Mouse (Mus musculus) forebrain, embryonic 13.5 days (tissue): ENCODE data around the gene Lrrc4. TPM values are rescaled to one million over a fixed set of nuclear protein-coding genes. Genes with fewer than 3 reads are reported as not detected.

Source experiments
- ATAC-seq: fragments of 200-750 bp; cut with Nextera tagmentation; 2 replicates; pipeline ENCODE4 v1.8.0; 2017
- H3K27ac ChIP-seq: fragments of 300-500 bp; sonication (generic); 2 replicates; pipeline ENCODE4 v1.5.1; 2015; ENCODE audit warnings: inconsistent platforms, mild to moderate bottlenecking, moderate library complexity
- H3K27me3 ChIP-seq: fragments of 300-500 bp; sonication (generic); 2 replicates; pipeline ENCODE4 v1.6.1; 2015; ENCODE audit warnings: mild to moderate bottlenecking, inconsistent platforms
- H3K36me3 ChIP-seq: fragments of 300-500 bp; sonication (generic); 2 replicates; pipeline ENCODE4 v1.6.1; 2015; ENCODE audit warnings: mild to moderate bottlenecking, inconsistent platforms; ENCODE audit not compliant: poor library complexity, severe bottlenecking
- H3K4me1 ChIP-seq: fragments of 300-500 bp; sonication (generic); 2 replicates; pipeline ENCODE4 v1.6.1; 2015; ENCODE audit warnings: inconsistent platforms
- H3K4me2 ChIP-seq: fragments of 300-500 bp; sonication (generic); 2 replicates; pipeline ENCODE4 v1.6.1; 2015; ENCODE audit warnings: inconsistent platforms, mild to moderate bottlenecking, moderate library complexity
- H3K4me3 ChIP-seq: fragments of 300-500 bp; sonication (generic); 2 replicates; pipeline ENCODE4 v1.5.1; 2015; ENCODE audit warnings: mild to moderate bottlenecking, inconsistent platforms
- H3K9ac ChIP-seq: fragments of 300-500 bp; sonication (generic); 2 replicates; pipeline ENCODE4 v1.6.1; 2015; ENCODE audit warnings: mild to moderate bottlenecking, inconsistent platforms
- H3K9me3 ChIP-seq: fragments of 300-500 bp; sonication (generic); replicated peaks from 2 replicates; pipeline ENCODE4 v1.6.1; 2016; ENCODE audit warnings: inconsistent platforms
- WGBS: fragments of 180-500 bp; shearing (Covaris S2); methylation state at CpG from one replicate; pipeline ENCODE4 v1.1.7; 2015; 5-methylcytosine and 5-hydroxymethylcytosine counted together
- polyA plus RNA-seq: library from polyadenylated mRNA; unstranded; fragments of >200 nt; fragmentation: Nextera tagmentation; extraction: Ambion mirVana; gene quantifications from 2 replicates; pipeline ENCODE4 v1.2.1, GENCODE M21; 2015

Gene Lrrc4
- polyA plus RNA-seq, 1 experiment from 2014 or later, result 4.3 TPM

DNA sequence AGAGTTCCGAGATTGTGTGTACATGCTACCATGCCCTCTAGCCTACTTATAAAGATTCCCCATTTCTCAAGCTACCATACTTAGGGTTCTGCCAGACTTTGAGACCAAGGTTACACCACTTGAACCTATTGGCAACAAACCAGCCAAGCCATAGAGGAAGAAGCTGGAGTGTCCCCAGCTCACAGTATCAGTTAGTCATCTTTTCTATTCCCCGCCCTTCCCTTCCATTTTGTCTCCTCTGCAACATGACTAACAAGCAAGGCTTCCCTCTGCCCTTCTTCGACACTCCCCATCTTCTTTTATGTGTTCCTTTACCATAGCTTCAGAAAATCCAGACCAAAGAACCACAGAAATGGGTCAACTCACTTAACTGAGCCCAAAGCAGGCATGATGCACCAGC lies 34.7 kb upstream of the Lrrc4 start:
- no peak for ATAC-seq
- no peak overlapping the region for H3K4me2 ChIP-seq
- 94% methylated on average over 3 of the region's 3 CpGs for WGBS

DNA sequence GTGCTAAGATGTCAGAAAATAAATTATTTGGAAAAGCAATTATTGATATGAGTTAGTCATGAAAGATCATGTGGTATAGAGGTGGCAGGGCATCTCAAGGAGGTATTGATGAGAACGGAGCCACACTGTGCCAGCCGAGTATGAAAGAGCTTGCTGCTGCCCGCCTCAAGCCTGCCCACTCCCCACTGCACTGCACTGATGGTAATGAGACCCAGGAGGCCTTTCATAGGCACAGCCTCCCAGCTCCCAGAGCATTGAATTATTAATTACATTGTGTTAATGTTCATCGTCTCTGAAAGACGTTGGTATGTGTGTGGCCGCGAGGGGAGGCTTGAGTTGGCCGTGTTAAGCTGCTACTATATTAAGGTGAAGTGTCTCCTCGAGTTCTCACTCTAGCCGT lies 33.6 kb upstream of the Lrrc4 start:
- Histone ChIP-seq H3K4me1 (peaks cover 39% of the 10 kb centered on the region), H3K4me2 (peak overlapping the region; percentile 25; the same call in 1 of the 2 replicates), H3K4me3 (no peak overlapping the region), H3K27me3 (peaks cover 4% of the 10 kb centered on the region), H3K36me3 (no peaks in the 10 kb centered on the region), H3K9me3 (no peaks in the 10 kb centered on the region), H3K9ac (no peak overlapping the region), H3K27ac (peak overlapping the region; percentile 25)
- ATAC-seq, result peak; percentile 80
- WGBS, result 25% methylated on average over 10 of the region's 10 CpGs

More for the DNA sequence above, 34.7 kb upstream of the Lrrc4 start:
- Histone ChIP-seq H3K9ac (no peak overlapping the region), H3K27ac (no peak overlapping the region), H3K4me3 (no peak overlapping the region), H3K4me1 (peaks cover 28% of the 10 kb centered on the region), H3K27me3 (peaks cover 4% of the 10 kb centered on the region; the same call in 1 of the 2 replicates), H3K9me3 (no peaks in the 10 kb centered on the region), H3K36me3 (no peaks in the 10 kb centered on the region)

DNA sequence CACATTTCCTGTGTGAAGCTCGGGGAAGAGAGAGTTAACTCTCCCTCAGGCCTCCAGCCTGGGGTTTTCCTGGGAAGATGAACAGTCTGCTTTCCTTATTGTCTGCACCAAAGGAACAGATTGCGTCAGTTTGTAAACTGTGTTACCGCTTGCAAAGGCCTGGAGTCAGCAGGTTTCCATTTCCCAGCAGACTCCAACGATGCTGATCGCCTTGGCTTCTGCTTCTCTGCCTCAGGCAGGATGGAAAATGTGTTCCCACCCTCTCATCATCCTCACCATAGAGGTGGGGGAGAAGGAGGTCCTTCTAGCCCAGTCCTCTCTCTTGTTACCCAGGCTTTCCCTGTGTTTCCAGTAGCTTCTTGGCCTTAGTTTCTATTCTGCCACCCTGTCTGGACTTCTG lies 33.1 kb upstream of the Lrrc4 start:
- no peaks in the 10 kb centered on the region for H3K9me3 ChIP-seq
- no peak overlapping the region for H3K9ac ChIP-seq
- peaks cover 4% of the 10 kb centered on the region for H3K27me3 ChIP-seq
- H3K4me3 ChIP-seq, result no peak overlapping the region
- peak; percentile 75 for ATAC-seq
- peaks cover 42% of the 10 kb centered on the region for H3K4me1 ChIP-seq
- peak overlapping the region; percentile 25 for H3K27ac ChIP-seq
- WGBS, result 24% methylated on average over 5 of the region's 5 CpGs
- peak overlapping the region; percentile 25; the same call in 1 of the 2 replicates for H3K4me2 ChIP-seq
- no peaks in the 10 kb centered on the region for H3K36me3 ChIP-seq

DNA sequence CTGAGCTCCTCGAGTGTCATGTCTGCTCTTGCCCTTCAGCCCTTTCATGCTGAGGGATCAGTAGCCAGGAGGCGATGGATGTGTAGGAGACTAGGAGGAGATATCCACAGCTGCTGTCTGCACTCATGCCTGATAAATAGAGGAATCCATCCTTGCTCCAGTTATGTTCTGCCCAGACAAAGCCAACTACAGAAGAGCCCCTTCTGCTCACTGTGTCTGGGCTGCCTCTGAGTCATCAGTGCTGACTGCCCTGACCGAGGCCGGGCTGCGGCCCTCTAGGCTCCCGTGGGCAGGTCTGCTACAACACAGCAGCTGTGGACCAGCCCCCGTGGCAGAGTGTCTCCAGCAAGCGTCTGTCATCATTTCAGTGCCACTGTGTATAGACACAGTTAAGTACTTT lies 30.8 kb upstream of the Lrrc4 start:
- whole genome bisulfite sequencing, result 83% methylated on average over 8 of the region's 8 CpGs

DNA sequence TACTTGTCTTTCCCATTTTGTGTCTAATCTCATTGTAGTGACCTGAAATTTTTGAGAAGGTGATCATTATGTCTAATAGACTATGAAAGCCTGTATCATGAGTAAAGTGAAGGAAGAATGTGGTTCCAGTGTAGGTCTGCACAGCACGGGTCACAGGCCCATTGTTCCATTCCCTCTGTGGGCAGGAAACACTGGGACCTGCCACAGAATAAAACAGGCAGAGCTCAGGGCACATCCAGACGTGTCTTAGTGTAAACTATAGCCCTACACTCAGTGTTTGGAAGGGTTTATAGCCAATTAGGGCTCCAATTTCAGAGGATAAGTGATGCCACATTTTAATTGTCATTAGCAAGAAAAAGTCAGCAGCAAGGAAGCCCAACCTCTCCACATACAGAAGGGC lies 29.4 kb upstream of the Lrrc4 start:
- Histone ChIP-seq H3K9me3 (no peaks in the 10 kb centered on the region), H3K4me2 (no peak overlapping the region), H3K9ac (no peak overlapping the region), H3K36me3 (no peaks in the 10 kb centered on the region), H3K27ac (no peak overlapping the region), H3K4me3 (no peak overlapping the region), H3K4me1 (peaks cover 37% of the 10 kb centered on the region), H3K27me3 (peaks cover 13% of the 10 kb centered on the region)
- WGBS, result 15% methylated on average over 2 of the region's 2 CpGs
- no peak for ATAC-seq

More for the DNA sequence above, 30.8 kb upstream of the Lrrc4 start:
- no peak for ATAC-seq
- no peak overlapping the region for H3K9ac ChIP-seq
- no peaks in the 10 kb centered on the region for H3K9me3 ChIP-seq
- H3K4me2 ChIP-seq, result no peak overlapping the region
- no peaks in the 10 kb centered on the region for H3K36me3 ChIP-seq
- H3K27ac ChIP-seq, result no peak overlapping the region
- H3K27me3 ChIP-seq, result peaks cover 4% of the 10 kb centered on the region
- H3K4me3 ChIP-seq, result no peak overlapping the region
- H3K4me1 ChIP-seq, result peaks cover 37% of the 10 kb centered on the region

DNA sequence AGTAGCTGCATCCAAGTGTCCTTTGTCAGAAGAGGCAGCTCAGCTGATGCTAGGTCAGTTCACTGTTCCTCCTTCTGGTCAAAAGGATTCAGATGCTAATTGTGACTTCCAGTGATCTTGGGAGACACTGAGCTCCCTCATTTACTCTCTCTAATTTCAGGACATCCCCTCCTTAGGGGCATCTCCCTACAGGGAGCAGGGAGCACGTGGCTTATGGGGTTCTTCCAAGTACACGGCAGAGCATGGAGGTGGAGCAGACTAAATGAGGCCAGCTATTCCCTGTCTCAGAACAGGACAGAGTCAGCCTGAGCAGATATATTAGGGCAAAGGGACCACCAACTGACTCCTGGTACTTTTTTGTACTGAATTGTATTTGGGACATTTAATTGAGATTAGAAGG lies 28.9 kb upstream of the Lrrc4 start:
- WGBS, result 13% methylated on average over 2 of the region's 2 CpGs
- Histone ChIP-seq H3K4me1 (peaks cover 35% of the 10 kb centered on the region), H3K27ac (no peak overlapping the region), H3K4me3 (no peak overlapping the region), H3K4me2 (no peak overlapping the region), H3K27me3 (peaks cover 16% of the 10 kb centered on the region), H3K36me3 (no peaks in the 10 kb centered on the region), H3K9me3 (no peaks in the 10 kb centered on the region), H3K9ac (no peak overlapping the region)
- no peak for ATAC-seq

DNA sequence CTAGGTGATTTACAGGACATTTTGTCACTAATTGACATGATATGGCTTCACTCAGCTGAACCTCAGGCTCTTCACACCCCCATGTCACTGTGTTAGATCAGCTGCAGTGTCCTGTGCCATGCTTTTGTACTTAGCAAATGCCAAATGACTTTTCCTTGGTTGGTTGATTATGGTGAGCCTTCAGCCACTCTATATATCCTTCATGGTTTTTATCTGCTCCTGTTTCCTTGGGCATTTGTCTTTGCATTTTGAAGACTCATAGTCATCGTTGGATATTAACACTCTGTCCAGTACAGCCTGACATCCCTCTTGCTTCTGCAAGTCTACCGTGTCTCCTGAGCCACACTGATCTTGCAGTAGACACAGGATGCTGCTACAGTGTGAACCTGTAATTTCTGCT lies 27.5 kb upstream of the Lrrc4 start:
- no peak overlapping the region for H3K4me2 ChIP-seq
- no peak overlapping the region for H3K4me3 ChIP-seq
- H3K36me3 ChIP-seq, result no peaks in the 10 kb centered on the region
- WGBS, result 96% methylated on average over 2 of the region's 2 CpGs
- H3K9me3 ChIP-seq, result no peaks in the 10 kb centered on the region
- no peak overlapping the region for H3K27ac ChIP-seq
- no peak for ATAC-seq
- no peak overlapping the region for H3K9ac ChIP-seq
- H3K27me3 ChIP-seq, result peaks cover 20% of the 10 kb centered on the region
- peaks cover 35% of the 10 kb centered on the region for H3K4me1 ChIP-seq

DNA sequence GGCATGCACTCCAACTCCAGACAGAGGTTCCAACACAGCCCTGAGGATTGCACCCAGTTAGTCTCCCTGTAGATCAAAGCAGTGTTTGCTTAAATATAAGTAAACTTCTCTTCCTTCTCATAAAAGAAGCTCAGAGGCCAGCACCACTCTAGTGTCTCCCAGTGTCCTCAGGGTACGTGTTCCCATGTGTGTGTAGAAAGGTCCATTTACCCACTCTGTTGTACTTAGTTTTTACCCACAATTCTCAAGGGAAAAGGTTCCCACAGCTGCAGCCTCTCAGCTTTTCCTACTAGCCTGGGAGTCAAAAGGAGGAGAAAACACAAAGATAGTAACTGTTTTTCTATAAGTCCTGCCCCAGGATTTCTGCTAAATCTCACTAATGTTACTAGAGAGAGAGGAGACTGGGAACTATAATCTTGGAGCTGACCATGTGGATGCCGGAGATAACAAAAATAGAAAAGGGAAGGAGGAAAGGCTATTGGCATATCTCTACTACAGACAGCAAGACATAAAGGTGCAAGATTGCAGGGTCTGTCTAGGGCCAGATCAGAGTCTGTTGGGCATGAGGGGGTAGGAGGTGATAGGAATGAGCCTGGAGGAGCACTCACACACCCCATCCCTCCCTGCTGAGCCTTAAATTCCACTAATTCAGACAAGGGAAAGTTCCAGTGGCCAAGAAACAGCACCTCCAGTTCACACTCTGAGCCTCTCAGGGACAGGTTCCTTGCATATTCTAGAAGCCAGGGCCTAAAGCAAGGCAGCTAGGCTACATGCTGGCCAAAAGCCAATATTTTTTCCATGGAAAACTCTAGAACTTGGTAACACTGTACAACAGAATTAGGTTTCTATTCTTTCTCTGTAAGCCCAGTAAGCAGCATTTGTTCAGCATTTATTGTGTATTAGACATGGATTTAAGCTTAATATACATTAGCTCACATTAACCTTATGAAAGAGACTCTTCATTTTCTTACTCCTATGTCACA lies 25.9 kb upstream of the Lrrc4 start:
- peaks cover 50% of the 10 kb centered on the region for H3K4me1 ChIP-seq

DNA sequence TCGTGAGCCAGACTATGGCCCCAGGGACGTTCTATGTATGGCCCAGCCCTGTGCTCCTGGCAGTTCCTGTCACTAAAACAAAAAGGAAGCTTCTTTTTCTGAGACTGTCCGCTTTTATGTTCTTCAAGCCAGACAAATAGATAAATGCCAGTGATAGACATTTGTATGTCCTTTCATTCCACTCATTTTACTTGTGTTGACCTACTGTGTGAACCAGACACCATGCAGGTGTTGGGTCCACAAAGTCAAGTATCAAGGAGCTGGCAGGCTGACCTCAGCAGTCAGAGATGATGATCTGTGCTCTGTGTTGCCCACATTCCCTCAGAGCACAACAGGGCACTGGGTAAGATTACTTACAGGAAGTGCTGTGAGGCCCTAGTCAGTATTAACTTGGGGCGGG lies 25.2 kb upstream of the Lrrc4 start:
- 90% methylated on average over 4 of the region's 4 CpGs for WGBS
- no peak overlapping the region for H3K9ac ChIP-seq

More for the DNA sequence above, 25.9 kb upstream of the Lrrc4 start:
- Histone ChIP-seq H3K9me3 (no peaks in the 10 kb centered on the region), H3K36me3 (no peaks in the 10 kb centered on the region), H3K27me3 (peaks cover 20% of the 10 kb centered on the region), H3K4me3 (no peak overlapping the region), H3K27ac (no peak overlapping the region), H3K9ac (no peak overlapping the region), H3K4me2 (no peak overlapping the region)
- 81% methylated on average over 2 of the region's 2 CpGs for WGBS
- ATAC-seq, result no peak

DNA sequence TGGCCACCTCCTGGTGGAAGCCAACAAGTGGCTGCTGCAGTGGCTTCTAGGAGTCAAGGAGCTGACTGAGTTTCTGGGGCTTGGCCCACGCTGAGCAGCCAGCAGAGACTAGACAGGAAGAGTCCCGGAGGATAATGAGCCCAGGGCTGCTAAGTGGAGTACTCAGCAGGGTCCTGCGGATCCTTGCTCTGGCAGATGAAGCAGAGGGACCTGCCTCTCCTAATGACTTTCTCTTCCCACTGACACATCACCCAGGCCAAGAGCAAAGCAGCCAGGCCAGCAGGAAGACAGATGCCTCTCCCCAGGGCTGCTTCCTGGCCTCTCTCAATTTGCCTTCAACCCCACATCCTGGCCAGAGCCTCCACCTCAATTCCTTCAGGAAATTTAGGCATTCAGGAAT lies 23.9 kb upstream of the Lrrc4 start:
- Histone ChIP-seq H3K4me2 (no peak overlapping the region), H3K27me3 (peaks cover 38% of the 10 kb centered on the region), H3K4me1 (peaks cover 47% of the 10 kb centered on the region), H3K9me3 (no peaks in the 10 kb centered on the region), H3K36me3 (no peaks in the 10 kb centered on the region), H3K4me3 (no peak overlapping the region), H3K9ac (no peak overlapping the region), H3K27ac (no peak overlapping the region)
- no peak for ATAC-seq
- WGBS, result 19% methylated on average over 3 of the region's 3 CpGs

More for the DNA sequence above, 25.2 kb upstream of the Lrrc4 start:
- H3K27me3 ChIP-seq, result peaks cover 25% of the 10 kb centered on the region
- H3K4me2 ChIP-seq, result no peak overlapping the region
- H3K4me1 ChIP-seq, result peaks cover 56% of the 10 kb centered on the region
- no peaks in the 10 kb centered on the region for H3K36me3 ChIP-seq
- no peak for ATAC-seq
- H3K9me3 ChIP-seq, result no peaks in the 10 kb centered on the region
- no peak overlapping the region for H3K4me3 ChIP-seq
- no peak overlapping the region for H3K27ac ChIP-seq

DNA sequence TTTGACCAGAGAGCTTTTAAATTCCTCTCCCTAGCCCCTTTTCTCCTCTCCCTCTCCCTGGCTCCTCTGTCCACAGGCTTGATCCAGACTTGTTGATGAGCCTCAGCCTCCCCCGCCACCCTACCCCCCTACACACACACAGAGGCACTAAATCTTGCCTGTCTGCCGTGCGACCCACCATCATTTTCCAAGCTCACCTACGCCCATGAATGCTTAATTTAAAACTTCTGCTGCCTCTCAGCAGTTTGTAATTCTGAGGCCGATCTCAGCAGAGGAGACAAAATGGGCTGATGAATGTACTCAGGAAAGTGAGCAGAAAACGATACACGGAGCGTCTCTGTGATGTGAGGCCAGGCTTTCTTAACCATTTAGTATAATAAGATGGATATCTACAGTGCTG lies 23.1 kb upstream of the Lrrc4 start:
- 51% methylated on average over 8 of the region's 8 CpGs for WGBS
- H3K27ac ChIP-seq, result no peak overlapping the region
- no peaks in the 10 kb centered on the region for H3K36me3 ChIP-seq
- peaks cover 39% of the 10 kb centered on the region for H3K27me3 ChIP-seq
- no peaks in the 10 kb centered on the region for H3K9me3 ChIP-seq
- H3K4me2 ChIP-seq, result no peak overlapping the region
- ATAC-seq, result no peak
- peaks cover 40% of the 10 kb centered on the region for H3K4me1 ChIP-seq
- no peak overlapping the region for H3K4me3 ChIP-seq
- no peak overlapping the region for H3K9ac ChIP-seq

DNA sequence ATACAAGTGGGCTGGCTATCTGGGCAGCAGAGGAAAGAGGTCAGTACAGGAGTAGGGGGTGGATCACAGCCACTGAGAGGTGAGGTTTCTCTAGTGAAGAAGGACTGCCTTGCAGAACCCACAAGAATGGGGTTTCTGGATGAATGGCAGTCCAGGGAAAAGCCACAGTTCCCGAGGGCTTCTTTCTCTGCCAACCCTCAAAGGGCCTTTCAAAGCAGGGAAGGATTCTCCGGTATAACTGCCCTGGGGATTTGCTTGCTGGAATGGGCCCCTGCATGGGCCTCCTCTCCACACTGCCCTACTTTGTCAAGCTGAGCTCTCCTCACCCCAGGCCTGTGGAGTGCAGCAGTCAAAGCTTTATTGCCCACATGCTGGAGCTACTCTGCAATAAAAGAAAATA lies 22.1 kb upstream of the Lrrc4 start:
- no peak for ATAC-seq
- Histone ChIP-seq H3K27me3 (peaks cover 39% of the 10 kb centered on the region), H3K9me3 (no peaks in the 10 kb centered on the region), H3K4me2 (peak overlapping the region; percentile 6; the same call in 1 of the 2 replicates), H3K9ac (0 out of 2 replicates have a peak overlapping the region, but pooled peaks have one; percentile 14), H3K4me3 (no peak overlapping the region), H3K4me1 (peaks cover 50% of the 10 kb centered on the region), H3K36me3 (no peaks in the 10 kb centered on the region), H3K27ac (peak overlapping the region; percentile 38; the same call in 1 of the 2 replicates)
- WGBS, result 3% methylated on average over 2 of the region's 2 CpGs
